Mouse (Mus musculus): ENCODE data around the gene Exd2.

DNA sequence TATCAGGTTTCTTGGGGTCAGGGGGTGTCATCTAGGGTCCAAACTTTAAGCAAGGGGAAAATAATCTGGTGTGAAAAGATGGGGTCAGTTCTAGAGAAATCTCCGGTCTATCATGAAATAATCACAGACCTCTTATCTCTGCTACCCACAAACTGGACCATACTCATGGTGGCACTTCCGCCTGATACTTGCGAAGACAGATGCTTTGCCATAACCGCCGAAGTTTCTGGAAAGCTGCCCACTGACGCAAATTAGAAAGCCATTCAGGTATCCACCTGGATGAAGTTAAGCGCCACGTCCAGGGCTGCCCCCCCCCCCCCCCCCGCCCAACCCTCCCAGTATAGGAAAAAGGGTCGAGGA lies 28.3 kb upstream of the Exd2 start:
- TF ChIP-seq CTCF (IDR thresholded peaks at IDR 0.05; ENCODE audit: borderline replicate concordance, insufficient read depth, low read length) (no peak), POLR2A (IDR thresholded peaks at IDR 0.05; ENCODE audit: low read depth, low read length) (no peak)
